Mouse (Mus musculus) cerebellum, postnatal 36 days (tissue): ENCODE measurements around the gene Atp9a.
A peak's percentile ranks its signal among the peaks of the same experiment; 100 is the strongest.

Source experiments
- DNase-seq, 2 experiments: peaks; one replicate each; pipeline ENCODE4 v3.0.0; 2021 to 2022; ENCODE audit warnings: mixed read lengths in 2 of 2

The Atp9a gene

GRCm38 (mm10) chr2:168679381-168680199 is 62.6 kb downstream of the Atp9a start:
- no peak for DNase-seq

GRCm38 (mm10) chr2:168678662-168679294 is 63.4 kb downstream of the Atp9a start:
- peak; percentile 76 to 81 for DNase-seq

GRCm38 (mm10) chr2:168677650-168678049 is 64.6 kb downstream of the Atp9a start:
- peak; percentile 92 for DNase-seq

GRCm38 (mm10) chr2:168671724-168672123 is 70.5 kb downstream of the Atp9a start:
- peak in 1 of 2 experiments; percentile 32 for DNase-seq

- no peak for DNase-seq
These were observed 72.0 kb downstream of the Atp9a start for GRCm38 (mm10) chr2:168670241-168670640.

GRCm38 (mm10) chr2:168669762-168670161 is 72.4 kb downstream of the Atp9a start:
- DNase-seq, result peak in 1 of 2 experiments; percentile 38

- DNase-seq, result no peak
These were observed 74.5 kb downstream of the Atp9a start for GRCm38 (mm10) chr2:168667745-168668144.

- DNase-seq, result no peak
These were observed 76.5 kb downstream of the Atp9a start for GRCm38 (mm10) chr2:168665680-168666079.

GRCm38 (mm10) chr2:168663716-168664115 is 78.5 kb downstream of the Atp9a start:
- no peak for DNase-seq

- DNase-seq, result no peak
These were observed 79.0 kb downstream of the Atp9a start for GRCm38 (mm10) chr2:168663216-168663615.

GRCm38 (mm10) chr2:168661802-168662201 is 80.4 kb downstream of the Atp9a start:
- DNase-seq, result no peak

GRCm38 (mm10) chr2:168660344-168660743 is 81.9 kb downstream of the Atp9a start:
- no peak for DNase-seq

GRCm38 (mm10) chr2:168658551-168658950 is 83.7 kb downstream of the Atp9a start:
- DNase-seq, result no peak

GRCm38 (mm10) chr2:168656569-168657308 is 85.5 kb downstream of the Atp9a start:
- DNase-seq, result no peak

- DNase-seq, result peak in 1 of 2 experiments; percentile 41
These were observed 87.1 kb downstream of the Atp9a start for GRCm38 (mm10) chr2:168654983-168655669.

GRCm38 (mm10) chr2:168654482-168654881 is 87.7 kb downstream of the Atp9a start:
- no peak for DNase-seq

- no peak for DNase-seq
These were observed 90.5 kb downstream of the Atp9a start for GRCm38 (mm10) chr2:168651757-168652156.

GRCm38 (mm10) chr2:168648171-168648570 is 94.0 kb downstream of the Atp9a start:
- DNase-seq, result no peak

- no peak for DNase-seq
These were observed 97.4 kb downstream of the Atp9a start for GRCm38 (mm10) chr2:168644855-168645254.

- no peak for DNase-seq
These were observed 98.6 kb downstream of the Atp9a start for GRCm38 (mm10) chr2:168643524-168644177.

- no peak for DNase-seq
These were observed 100.0 kb downstream of the Atp9a start for GRCm38 (mm10) chr2:168642187-168642586.

GRCm38 (mm10) chr2:168640460-168640859 is 101.7 kb downstream of the Atp9a start:
- DNase-seq, result no peak
